Mouse (Mus musculus) liver, adult 2 months (tissue): ENCODE measurements around the gene Mrps24.

Experiments used
- CTCF ChIP-seq: fragments of 200-500 bp; IDR thresholded peaks from 2 replicates; pipeline ENCODE4 v1.5.1; 2011; ENCODE audit warnings: low read depth, low read length, control low read depth
- POLR2A ChIP-seq: fragments of 200-500 bp; IDR thresholded peaks from 2 replicates; pipeline ENCODE4 v1.6.1; 2011; ENCODE audit warnings: low read length, control low read depth; ENCODE audit not compliant: insufficient read depth; ENCODE audit errors: extremely low read depth

- TF ChIP-seq CTCF: no peak
- no peak for TF ChIP-seq POLR2A
These were observed 31.2 kb downstream of the Mrps24 start for GRCm38 (mm10) chr11:5684283-5684682.
